Mouse (Mus musculus): ENCODE measurements around the gene Tshz2.

DNA sequence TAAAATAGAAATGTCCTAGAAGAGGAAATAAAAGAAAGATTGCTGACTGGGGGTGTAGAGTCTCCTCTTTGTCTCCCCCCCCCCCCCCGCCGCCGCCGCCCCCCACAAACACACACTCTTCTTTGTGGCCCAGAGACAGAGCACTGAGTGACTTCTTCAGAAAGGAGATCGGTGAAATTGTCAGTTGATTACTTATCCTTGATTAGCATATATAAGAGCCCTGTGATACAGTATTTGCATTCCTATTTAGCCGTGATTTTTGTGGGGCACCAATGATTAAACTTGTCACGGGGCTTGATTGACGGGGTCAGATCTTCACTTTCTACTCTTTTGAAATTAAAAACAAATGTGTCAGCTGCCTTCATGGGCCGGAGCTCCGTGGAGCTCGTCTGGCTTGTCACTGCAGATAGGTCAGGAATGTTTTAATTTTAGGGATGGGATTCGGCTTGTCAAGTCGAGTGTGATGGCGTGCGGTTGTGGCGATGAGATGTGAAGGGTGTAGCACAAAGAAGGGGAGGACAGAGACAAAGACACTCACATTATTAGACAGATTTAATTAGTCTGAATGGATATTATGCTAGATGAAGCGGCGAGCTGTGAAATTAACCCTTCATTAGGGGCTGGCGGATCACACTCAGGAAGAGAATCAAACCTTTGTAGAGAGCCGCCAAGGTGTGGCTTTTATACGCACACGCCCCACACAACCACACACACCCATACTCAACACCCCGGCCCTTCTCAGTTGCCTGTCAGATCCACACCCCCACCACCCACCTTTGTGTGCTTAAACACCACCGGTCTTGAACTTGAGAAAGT lies 395.9 kb downstream of the Tshz2 start:
- no peak for TF ChIP-seq CTCF (IDR thresholded peaks at IDR 0.05; ENCODE audit: extremely low read depth, insufficient read length, insufficient replicate concordance, low read depth, low read length)
- TF ChIP-seq POLR2A (IDR thresholded peaks at IDR 0.05; ENCODE audit: low read depth, low read length) = no peak

Measured in small intestine, adult 2 months (tissue).